Mouse (Mus musculus) right cerebral cortex, adult 2 months (tissue): Measurements from ENCODE around the gene Srsx.
"Not testable (repeated sequence)": the region's sequence is repeated elsewhere in the genome, so short reads cannot be mapped to it uniquely, and the experiment has no call there.

Source experiments
- DNase-seq, 2 experiments: peaks; one replicate each; pipeline ENCODE4 v3.0.0; 2021 to 2022; ENCODE audit warnings: low spot score in 2 of 2

The Srsx gene

GRCm38 (mm10) chrX:123222381-123222780 lies at the start of gene Srsx:
Srsx (minus strand) TSS chrX:123222481.
- DNase-seq: not testable (repeated sequence)

GRCm38 (mm10) chrX:123246807-123247206 lies 24.5 kb upstream of the Srsx start, which contains the start of gene Gm17577:
Gm17577 (minus strand) TSS chrX:123246907.
- DNase-seq: not testable (repeated sequence)
